Mouse (Mus musculus) E14TG2a.4 (cell line): ENCODE measurements at regions not wholly inside any gene's neighbourhood (a gene's known extent, or its start where the extent isn't known, plus 50 kb on each side); places are given as distances from the start of the nearest gene placed in this dataset.

ENCODE experiments used
- H3K27me3 ChIP-seq: 2 replicates; pipeline ENCODE4 v1.6.1; 2014; ENCODE audit warnings: low read length, control low read depth; ENCODE audit not compliant: insufficient read depth
- H3K36me3 ChIP-seq: 2 replicates; pipeline ENCODE4 v1.6.1; 2014; ENCODE audit warnings: low read length, control low read depth; ENCODE audit not compliant: insufficient read depth
- H3K4me1 ChIP-seq: replicated peaks from 2 replicates; pipeline ENCODE4 v1.6.1; 2014; ENCODE audit warnings: low read depth, low read length, control low read depth
- H3K4me3 ChIP-seq: replicated peaks from 2 replicates; pipeline ENCODE4 v1.5.1; 2014; ENCODE audit warnings: mild to moderate bottlenecking, low read length
- H3K9me3 ChIP-seq: 2 replicates; pipeline ENCODE4 v1.6.1; 2014; ENCODE audit warnings: low read length, control low read depth
- CTCF ChIP-seq: conservative IDR thresholded peaks from 2 replicates; pipeline ENCODE4 v1.5.1; 2014; ENCODE audit warnings: low read length
- NANOG ChIP-seq: IDR thresholded peaks from 2 replicates; pipeline ENCODE4 v1.6.1; 2014; ENCODE audit warnings: borderline replicate concordance, low read length, mixed read lengths
- POU5F1 ChIP-seq: IDR thresholded peaks from 2 replicates; pipeline ENCODE4 v1.6.1; 2014; ENCODE audit warnings: low read length, borderline replicate concordance

- H3K9me3 ChIP-seq: peaks cover 24% of the 10 kb centered on the region
- TF ChIP-seq POU5F1: no peak
- no peak for TF ChIP-seq NANOG
- no peaks in the 10 kb centered on the region for H3K4me1 ChIP-seq
- H3K27me3 ChIP-seq: no peaks in the 10 kb centered on the region
- H3K4me3 ChIP-seq: no peak overlapping the region
- H3K36me3 ChIP-seq: no peaks in the 10 kb centered on the region
Measured at GRCm38 (mm10) chr12:51294971-51295477, 52.8 kb upstream of the G2e3 start.

DNA sequence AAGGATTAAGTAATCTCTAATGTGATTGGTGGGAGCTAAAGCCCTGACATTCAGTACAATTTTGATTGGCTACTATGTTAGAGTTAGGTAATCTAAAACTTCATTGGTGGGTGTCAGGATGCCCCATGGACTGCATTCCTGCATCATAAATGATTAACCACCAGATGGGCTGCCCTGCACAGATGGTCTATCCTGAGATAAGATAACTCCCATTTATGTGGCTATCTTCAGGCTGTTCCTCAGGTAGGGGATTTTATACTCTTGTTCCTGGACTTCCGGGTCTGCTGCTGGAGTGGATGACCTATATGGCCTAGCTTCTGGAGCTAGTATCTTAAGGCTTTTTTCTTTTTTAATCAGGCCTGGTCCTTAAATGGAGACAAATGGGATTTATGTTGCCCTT lies 69.5 kb upstream of the G2e3 start:
- no peaks in the 10 kb centered on the region for H3K4me1 ChIP-seq
- H3K4me3 ChIP-seq: no peak overlapping the region
- H3K27me3 ChIP-seq: no peaks in the 10 kb centered on the region
- H3K36me3 ChIP-seq: no peaks in the 10 kb centered on the region
- no peak for TF ChIP-seq POU5F1
- no peak for TF ChIP-seq CTCF
- no peak for TF ChIP-seq NANOG
- no peaks in the 10 kb centered on the region for H3K9me3 ChIP-seq

GRCm38 (mm10) chr12:51275818-51276538 lies 71.9 kb upstream of the G2e3 start:
- peak; percentile 75 for TF ChIP-seq CTCF
- TF ChIP-seq NANOG: no peak
- no peaks in the 10 kb centered on the region for H3K27me3 ChIP-seq
- no peaks in the 10 kb centered on the region for H3K36me3 ChIP-seq
- no peaks in the 10 kb centered on the region for H3K4me1 ChIP-seq
- H3K9me3 ChIP-seq: no peaks in the 10 kb centered on the region
- H3K4me3 ChIP-seq: no peak overlapping the region

- no peak overlapping the region for H3K4me3 ChIP-seq
- no peaks in the 10 kb centered on the region for H3K27me3 ChIP-seq
- H3K36me3 ChIP-seq: no peaks in the 10 kb centered on the region
- H3K9me3 ChIP-seq: no peaks in the 10 kb centered on the region
- no peaks in the 10 kb centered on the region for H3K4me1 ChIP-seq
- TF ChIP-seq POU5F1 (no peak), CTCF (no peak), NANOG (no peak)
Measured at GRCm38 (mm10) chr12:51273486-51273885, 74.4 kb upstream of the G2e3 start.

- Histone ChIP-seq H3K27me3 (no peaks in the 10 kb centered on the region), H3K4me3 (no peak overlapping the region), H3K36me3 (no peaks in the 10 kb centered on the region), H3K9me3 (no peaks in the 10 kb centered on the region), H3K4me1 (no peaks in the 10 kb centered on the region)
- TF ChIP-seq CTCF (no peak), NANOG (no peak), POU5F1 (no peak)
Measured at GRCm38 (mm10) chr12:51242839-51243238, 105.0 kb upstream of the G2e3 start.

DNA sequence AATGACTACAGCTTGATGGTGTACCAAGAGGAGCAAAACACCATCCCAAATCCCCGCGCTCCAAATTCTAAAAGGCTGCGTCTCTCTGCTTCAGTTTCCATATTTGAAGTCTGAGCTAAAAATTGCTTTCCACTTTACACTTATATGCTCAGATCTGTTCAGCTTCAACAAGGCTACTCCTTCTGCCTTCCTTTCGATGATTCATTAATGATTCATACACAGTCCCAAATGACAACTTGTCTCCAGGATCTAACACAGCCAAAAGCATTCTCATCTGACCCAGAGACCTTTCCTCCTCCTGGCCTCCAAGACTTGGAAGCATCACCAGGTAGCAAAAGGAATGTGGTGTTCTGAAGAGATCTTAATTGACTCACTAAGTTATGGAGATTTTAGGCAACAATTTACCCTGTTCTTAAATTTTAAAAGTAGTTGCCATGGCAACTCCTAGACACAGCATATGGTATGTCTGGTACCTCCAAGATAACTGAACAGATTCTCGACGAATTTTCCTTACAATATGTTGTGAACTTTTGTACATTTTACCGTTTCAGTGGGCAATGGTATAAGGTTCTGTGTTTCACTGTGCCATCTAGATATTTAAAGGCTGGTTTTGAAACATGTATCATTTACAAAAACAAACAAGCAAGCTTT lies 106.6 kb upstream of the G2e3 start:
- H3K36me3 ChIP-seq: no peaks in the 10 kb centered on the region
- TF ChIP-seq POU5F1 (no peak), CTCF (no peak), NANOG (no peak)
- no peaks in the 10 kb centered on the region for H3K4me1 ChIP-seq
- no peak overlapping the region for H3K4me3 ChIP-seq
- H3K27me3 ChIP-seq: no peaks in the 10 kb centered on the region
- H3K9me3 ChIP-seq: no peaks in the 10 kb centered on the region

DNA sequence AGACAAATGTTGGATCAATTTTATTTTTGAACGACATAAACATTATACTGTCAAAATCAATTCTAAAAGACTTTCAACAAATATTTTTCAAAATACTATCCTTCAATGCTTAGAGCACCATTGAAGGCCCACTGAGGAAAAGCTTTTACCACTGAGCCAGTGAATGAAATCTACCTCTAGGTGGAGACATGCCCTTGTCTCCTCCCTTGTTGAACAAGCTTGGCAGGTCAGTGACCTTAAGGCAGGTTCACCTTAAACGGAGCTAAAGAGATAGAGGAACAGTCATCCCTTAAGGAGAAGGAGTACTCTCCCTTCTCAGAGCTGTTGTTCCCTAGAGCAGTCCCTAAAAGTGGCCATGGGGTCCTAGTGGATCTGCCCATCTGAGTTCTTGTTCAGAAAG lies 136.2 kb upstream of the G2e3 start:
- no peaks in the 10 kb centered on the region for H3K27me3 ChIP-seq
- H3K4me3 ChIP-seq: no peak overlapping the region
- TF ChIP-seq CTCF (no peak), NANOG (no peak), POU5F1 (no peak)
- H3K36me3 ChIP-seq: no peaks in the 10 kb centered on the region
- H3K9me3 ChIP-seq: no peaks in the 10 kb centered on the region
- H3K4me1 ChIP-seq: no peaks in the 10 kb centered on the region

DNA sequence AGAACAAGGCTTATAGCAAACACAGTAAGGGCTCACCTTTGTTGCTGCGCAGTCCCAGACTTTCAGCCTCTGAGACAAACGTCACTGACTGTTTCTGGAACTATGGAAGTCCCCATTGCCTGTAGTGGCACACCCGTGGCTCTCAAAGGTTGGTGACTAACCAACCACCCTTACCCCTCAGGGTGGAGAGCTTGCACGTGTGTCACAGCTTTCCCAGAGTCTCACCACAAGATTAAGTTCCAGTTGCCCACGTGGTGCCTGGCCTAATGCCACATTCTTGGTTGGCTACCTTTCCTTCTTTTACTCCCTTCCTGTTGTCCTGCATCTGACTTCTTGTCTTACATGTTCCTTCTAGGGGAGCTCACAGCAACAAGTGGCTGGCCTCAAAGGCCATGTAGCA lies 151.6 kb upstream of the G2e3 start:
- Histone ChIP-seq H3K4me3 (no peak overlapping the region), H3K4me1 (no peaks in the 10 kb centered on the region), H3K36me3 (no peaks in the 10 kb centered on the region), H3K27me3 (no peaks in the 10 kb centered on the region), H3K9me3 (no peaks in the 10 kb centered on the region)
- TF ChIP-seq NANOG (no peak), POU5F1 (no peak), CTCF (no peak)
